Mouse (Mus musculus): ENCODE measurements around the gene Crygd.

- TF ChIP-seq CTCF (IDR thresholded peaks at IDR 0.05; ENCODE audit: low read depth) = no peak
- TF ChIP-seq EP300 (IDR thresholded peaks at IDR 0.05; ENCODE audit: low read depth) = no peak
Measured at GRCm38 (mm10) chr1:65043433-65043832, 19.8 kb downstream of the Crygd start.
